Mouse (Mus musculus): ENCODE results near the gene Rnf215.
"Not testable (repeated sequence)": the region's sequence is repeated elsewhere in the genome, so short reads cannot be mapped to it uniquely, and the experiment has no call there.

Rnf215 gene

GRCm38 (mm10) chr11:4113496-4113895, 21.5 kb upstream of the Rnf215 start:
- no peak for DNase-seq (ENCODE audit: low spot score in 2 of 2)

GRCm38 (mm10) chr11:4113970-4114369, 21.0 kb upstream of the Rnf215 start:
- no peak for DNase-seq (ENCODE audit: low spot score in 2 of 2)

- not testable (repeated sequence) for DNase-seq (ENCODE audit: low spot score in 2 of 2)
Observed at GRCm38 (mm10) chr11:4114541-4114940, 20.5 kb upstream of the Rnf215 start.

- DNase-seq (ENCODE audit: low spot score in 2 of 2), result peak in 1 of 2 experiments; percentile 39
Observed at GRCm38 (mm10) chr11:4115407-4115806, 19.6 kb upstream of the Rnf215 start.

GRCm38 (mm10) chr11:4116458-4117141, 18.4 kb upstream of the Rnf215 start:
- peak in 1 of 2 experiments; percentile 71 for DNase-seq (ENCODE audit: low spot score in 2 of 2)

GRCm38 (mm10) chr11:4117372-4118071, 17.5 kb upstream of the Rnf215 start:
- DNase-seq (ENCODE audit: low spot score in 2 of 2), result no peak

- peak in 1 of 2 experiments; percentile 84 for DNase-seq (ENCODE audit: low spot score in 2 of 2)
Observed at GRCm38 (mm10) chr11:4118081-4118921, 16.7 kb upstream of the Rnf215 start.

GRCm38 (mm10) chr11:4119635-4120034, 15.4 kb upstream of the Rnf215 start:
- no peak for DNase-seq (ENCODE audit: low spot score in 2 of 2)

- DNase-seq (ENCODE audit: low spot score in 2 of 2), result no peak
Observed at GRCm38 (mm10) chr11:4121691-4122090, 13.3 kb upstream of the Rnf215 start.

- no peak for DNase-seq (ENCODE audit: low spot score in 2 of 2)
Observed at GRCm38 (mm10) chr11:4122226-4122625, 12.8 kb upstream of the Rnf215 start.

- no peak for DNase-seq (ENCODE audit: low spot score in 2 of 2)
Observed at GRCm38 (mm10) chr11:4122742-4123579, 12.0 kb upstream of the Rnf215 start, which contains the start of gene Sec14l2. TSS of gene Sec14l2 (minus strand) at chr11:4123415.

GRCm38 (mm10) chr11:4123922-4124321, 11.1 kb upstream of the Rnf215 start:
- peak in 1 of 2 experiments; percentile 58 for DNase-seq (ENCODE audit: low spot score in 2 of 2)

- DNase-seq (ENCODE audit: low spot score in 2 of 2), result no peak
Observed at GRCm38 (mm10) chr11:4127059-4127458, 7.9 kb upstream of the Rnf215 start.

- not testable (repeated sequence) for DNase-seq (ENCODE audit: low spot score in 2 of 2)
Observed at GRCm38 (mm10) chr11:4128461-4128860, 6.5 kb upstream of the Rnf215 start.

- DNase-seq (ENCODE audit: low spot score in 2 of 2), result no peak
Observed at GRCm38 (mm10) chr11:4133450-4133849, 1.6 kb upstream of the Rnf215 start.

- DNase-seq (ENCODE audit: low spot score in 2 of 2), result no peak
Observed at GRCm38 (mm10) chr11:4134400-4134799, 602 bp upstream of the Rnf215 start.

- no peak for DNase-seq (ENCODE audit: low spot score in 2 of 2)
Observed at GRCm38 (mm10) chr11:4138964-4139363, 4.0 kb downstream of the Rnf215 start.

- no peak for DNase-seq (ENCODE audit: low spot score in 2 of 2)
Observed at GRCm38 (mm10) chr11:4141505-4141904, 6.5 kb downstream of the Rnf215 start.

- DNase-seq (ENCODE audit: low spot score in 2 of 2), result no peak
Observed at GRCm38 (mm10) chr11:4142352-4142751, 7.3 kb downstream of the Rnf215 start.

GRCm38 (mm10) chr11:4143281-4144062, 8.5 kb downstream of the Rnf215 start:
- DNase-seq (ENCODE audit: low spot score in 2 of 2), result no peak

- no peak for DNase-seq (ENCODE audit: low spot score in 2 of 2)
Observed at GRCm38 (mm10) chr11:4146381-4146780, 11.4 kb downstream of the Rnf215 start.

Data from left cerebral cortex, adult 9 months (tissue).